Mouse (Mus musculus): ENCODE results near the gene Zdhhc4. TPM values are rescaled to one million over a fixed set of nuclear protein-coding genes. Genes with fewer than 3 reads are reported as not detected.
A peak's percentile ranks its signal among the peaks of the same experiment; 100 is the strongest.

Gene Zdhhc4
- polyA plus RNA-seq, 1 experiment from 2014 or later = 68.4 TPM

GRCm38 (mm10) chr5:143270151-143270519 lies 58.9 kb downstream of the Zdhhc4 start:
- Histone ChIP-seq H3K4me2 (peak overlapping the region; percentile 94), H3K27me3 (no peaks in the 10 kb centered on the region), H3K9me3 (replicated peaks) (no peaks in the 10 kb centered on the region), H3K4me3 (peak overlapping the region; percentile 85), H3K36me3 (ENCODE audit: poor library complexity, severe bottlenecking) (no peaks in the 10 kb centered on the region), H3K27ac (no peak overlapping the region), H3K9ac (peak overlapping the region; percentile 96), H3K4me1 (peaks cover 26% of the 10 kb centered on the region)
- ATAC-seq = peak; percentile 60
- WGBS = 3% methylated on average over 12 of the region's 12 CpGs

- Histone ChIP-seq H3K36me3 (ENCODE audit: poor library complexity, severe bottlenecking) (peaks cover 3% of the 10 kb centered on the region), H3K9me3 (replicated peaks) (no peaks in the 10 kb centered on the region), H3K4me2 (peak within 1 kb of the TSS; percentile 94), H3K4me3 (peak within 1 kb of the TSS; percentile 85), H3K27ac (peak within 1 kb of the TSS; percentile 74), H3K27me3 (no peaks in the 10 kb centered on the region), H3K4me1 (peaks cover 26% of the 10 kb centered on the region), H3K9ac (peak within 1 kb of the TSS; percentile 96)
- peak; percentile 89 for ATAC-seq
- WGBS = under 1% methylated on average over 47 of the region's 79 CpGs
Measured at GRCm38 (mm10) chr5:143269363-143270150, 59.5 kb downstream of the Zdhhc4 start, which contains the start of gene Zfp316. TSS of gene Zfp316 (minus strand) at chr5:143270022.

GRCm38 (mm10) chr5:143268985-143269362 lies 60.1 kb downstream of the Zdhhc4 start:
- H3K4me3 ChIP-seq = peak overlapping the region; percentile 85
- WGBS = 22% methylated on average over 8 of the region's 8 CpGs
- no peaks in the 10 kb centered on the region for H3K27me3 ChIP-seq
- H3K36me3 ChIP-seq (ENCODE audit: poor library complexity, severe bottlenecking) = peaks cover 9% of the 10 kb centered on the region
- H3K4me2 ChIP-seq = peak overlapping the region; percentile 94
- H3K9me3 ChIP-seq (replicated peaks) = no peaks in the 10 kb centered on the region
- no peak for ATAC-seq
- H3K4me1 ChIP-seq = peaks cover 26% of the 10 kb centered on the region
- H3K27ac ChIP-seq = peak overlapping the region; percentile 74
- peak overlapping the region; percentile 96 for H3K9ac ChIP-seq

GRCm38 (mm10) chr5:143266794-143267193 lies 62.3 kb downstream of the Zdhhc4 start:
- Histone ChIP-seq H3K27me3 (no peaks in the 10 kb centered on the region), H3K36me3 (ENCODE audit: poor library complexity, severe bottlenecking) (peaks cover 31% of the 10 kb centered on the region), H3K4me1 (peaks cover 26% of the 10 kb centered on the region), H3K9me3 (replicated peaks) (no peaks in the 10 kb centered on the region), H3K9ac (no peak overlapping the region), H3K4me3 (no peak overlapping the region), H3K4me2 (no peak overlapping the region), H3K27ac (no peak overlapping the region)
- no peak for ATAC-seq
- WGBS = 85% methylated on average over 6 of the region's 6 CpGs

Other genes starting within 250 kb of the Zdhhc4 start
- gene Rnf216, start 216.3 kb downstream of the Zdhhc4 start, polyA plus RNA-seq (2015; fragmentation: Nextera tagmentation; extraction: Ambion mirVana) = 36.7 and 38.4 TPM in 2 replicates
- 0.05 TPM in 1 of 2 replicates, not detected in the other for gene Olfr718-ps1, start 181.7 kb downstream of the Zdhhc4 start, polyA plus RNA-seq (2015; fragmentation: Nextera tagmentation; extraction: Ambion mirVana)
- gene Rbak, start 148.5 kb downstream of the Zdhhc4 start, polyA plus RNA-seq (2015; fragmentation: Nextera tagmentation; extraction: Ambion mirVana) = 14.9 and 15.7 TPM in 2 replicates
- not detected in 2 replicates for gene Spdye4b, start 148.2 kb downstream of the Zdhhc4 start, polyA plus RNA-seq (2015; fragmentation: Nextera tagmentation; extraction: Ambion mirVana)
- not detected in 2 replicates for gene Spdye4a, start 102.4 kb downstream of the Zdhhc4 start, polyA plus RNA-seq (2015; fragmentation: Nextera tagmentation; extraction: Ambion mirVana)
- 22.7 and 23.5 TPM in 2 replicates for gene Zfp12, start 94.1 kb downstream of the Zdhhc4 start, polyA plus RNA-seq (2015; fragmentation: Nextera tagmentation; extraction: Ambion mirVana)
- gene Zfp316, start 59.2 kb downstream of the Zdhhc4 start, polyA plus RNA-seq (2015; fragmentation: Nextera tagmentation; extraction: Ambion mirVana) = 5.8 and 6.1 TPM in 2 replicates
- not detected in 2 replicates for gene Zfp853, start 35.6 kb downstream of the Zdhhc4 start, polyA plus RNA-seq (2015; fragmentation: Nextera tagmentation; extraction: Ambion mirVana)
- gene E130309D02Rik, start 13.9 kb downstream of the Zdhhc4 start, polyA plus RNA-seq (2015; fragmentation: Nextera tagmentation; extraction: Ambion mirVana) = 50.0 and 51.5 TPM in 2 replicates
- 0.15 and 0.23 TPM in 2 replicates for gene Grid2ip, start 28.1 kb upstream of the Zdhhc4 start, polyA plus RNA-seq (2015; fragmentation: Nextera tagmentation; extraction: Ambion mirVana)
- gene Kdelr2, start 74.6 kb upstream of the Zdhhc4 start, polyA plus RNA-seq (2015; fragmentation: Nextera tagmentation; extraction: Ambion mirVana) = 146 and 148 TPM in 2 replicates
- gene Daglb, start 135.3 kb upstream of the Zdhhc4 start, polyA plus RNA-seq (2015; fragmentation: Nextera tagmentation; extraction: Ambion mirVana) = 13.5 and 13.6 TPM in 2 replicates
- 322 and 336 TPM in 2 replicates for gene Rac1, start 198.8 kb upstream of the Zdhhc4 start, polyA plus RNA-seq (2015; fragmentation: Nextera tagmentation; extraction: Ambion mirVana)